Mouse (Mus musculus): ENCODE measurements around the gene Dhx36. TPM values are rescaled to one million over a fixed set of nuclear protein-coding genes. Genes with fewer than 3 reads are reported as not detected.

The Dhx36 gene
- total and polyA plus RNA-seq, 2 experiments from 2014 or later, result 29.0 to 90.5 TPM

- WGBS, result 80% methylated on average over 4 of the region's 4 CpGs
- no peak for TF ChIP-seq CTCF (IDR thresholded peaks at IDR 0.05; ENCODE audit: low read depth)
- no peak for DNase-seq
- Histone ChIP-seq H3K27ac (ENCODE audit: low read depth, low read length) (no peak overlapping the region), H3K4me1 (ENCODE audit: insufficient read depth) (no peaks in the 10 kb centered on the region), H3K27me3 (ENCODE audit: insufficient read depth, low read length) (no peaks in the 10 kb centered on the region), H3K4me3 (ENCODE audit: low read depth, low read length) (no peak overlapping the region), H3K4me2 (ENCODE audit: low read depth) (no peak overlapping the region), H3K9me3 (ENCODE audit: low read length) (no peaks in the 10 kb centered on the region), H3K9ac (no peak overlapping the region), H3K36me3 (ENCODE audit: insufficient read depth) (no peaks in the 10 kb centered on the region)
- no peak for ATAC-seq
Measured at GRCm38 (mm10) chr3:62433675-62434074, 73.1 kb downstream of the Dhx36 start.

- WGBS, result 73% methylated on average over 6 of the region's 6 CpGs
- H3K36me3 ChIP-seq (ENCODE audit: insufficient read depth), result no peaks in the 10 kb centered on the region
Measured at GRCm38 (mm10) chr3:62418387-62419138, 88.2 kb downstream of the Dhx36 start.

More at GRCm38 (mm10) chr3:62418387-62419138, 88.2 kb downstream of the Dhx36 start:
- DNase-seq, result no peak
- no peak for TF ChIP-seq CTCF (IDR thresholded peaks at IDR 0.05; ENCODE audit: low read depth)
- no peak overlapping the region for H3K9ac ChIP-seq
- H3K27ac ChIP-seq (ENCODE audit: low read depth, low read length), result no peak overlapping the region
- H3K9me3 ChIP-seq (ENCODE audit: low read length), result no peaks in the 10 kb centered on the region
- H3K4me1 ChIP-seq (ENCODE audit: insufficient read depth), result no peaks in the 10 kb centered on the region
- peak; percentile 60; the same call in 1 of the 2 replicates for ATAC-seq
- H3K4me2 ChIP-seq (ENCODE audit: low read depth), result no peak overlapping the region
- H3K27me3 ChIP-seq (ENCODE audit: insufficient read depth, low read length), result no peaks in the 10 kb centered on the region
- no peak overlapping the region for H3K4me3 ChIP-seq (ENCODE audit: low read depth, low read length)

Other genes with a start within 250 kb of the Dhx36 start
- gene Arhgef26, start 168.7 kb downstream of the Dhx36 start, total RNA-seq (2014; rRNA removed), result 24.0 and 33.0 TPM in 2 replicates
- gene Arhgef26, start 168.7 kb downstream of the Dhx36 start, polyA plus RNA-seq (2015; fragmentation: Nextera tagmentation; extraction: Ambion mirVana), result 17.1 and 19.8 TPM in 2 replicates
- 4.5 and 6.5 TPM in 2 replicates for gene Gpr149, start 98.1 kb upstream of the Dhx36 start, total RNA-seq (2014; rRNA removed)
- gene Gpr149, start 98.1 kb upstream of the Dhx36 start, polyA plus RNA-seq (2015; fragmentation: Nextera tagmentation; extraction: Ambion mirVana), result 4.0 and 4.1 TPM in 2 replicates

Data from forebrain, postnatal 0 days (tissue).